Mouse (Mus musculus) kidney, postnatal 14 days (tissue): ENCODE results near the gene Plekho2.

Experiments
- DNase-seq: peaks from one replicate; pipeline ENCODE4 v3.0.0; 2022; ENCODE audit warnings: mixed read lengths

Gene Plekho2

GRCm38 (mm10) chr9:65586406-65587269, 6.8 kb upstream of the Plekho2 start, which contains the start of gene Pif1:
Gene Pif1 (plus strand): TSS chr9:65587160.
- peak; percentile 90 for DNase-seq

DNA sequence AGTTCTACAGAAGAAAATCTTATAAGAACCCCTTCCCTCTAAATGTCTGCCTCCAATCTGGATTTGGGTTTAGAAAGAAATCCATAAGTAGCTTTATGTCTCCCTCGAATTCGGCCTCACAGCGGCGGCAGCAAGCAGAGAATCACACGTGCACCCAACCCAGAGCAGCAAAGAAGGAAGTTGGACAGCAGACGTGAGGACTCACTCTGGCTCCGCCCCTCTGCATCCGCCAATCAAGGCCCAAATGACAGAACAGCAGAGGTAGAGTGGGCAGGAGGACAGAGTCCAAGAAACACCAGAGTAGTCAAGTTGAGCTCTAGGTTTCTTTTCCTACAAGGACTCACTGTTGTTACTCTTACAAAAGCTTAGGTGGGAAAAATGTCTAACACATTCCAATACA, 3.2 kb upstream of the Plekho2 start:
- DNase-seq: peak; percentile 73

DNA sequence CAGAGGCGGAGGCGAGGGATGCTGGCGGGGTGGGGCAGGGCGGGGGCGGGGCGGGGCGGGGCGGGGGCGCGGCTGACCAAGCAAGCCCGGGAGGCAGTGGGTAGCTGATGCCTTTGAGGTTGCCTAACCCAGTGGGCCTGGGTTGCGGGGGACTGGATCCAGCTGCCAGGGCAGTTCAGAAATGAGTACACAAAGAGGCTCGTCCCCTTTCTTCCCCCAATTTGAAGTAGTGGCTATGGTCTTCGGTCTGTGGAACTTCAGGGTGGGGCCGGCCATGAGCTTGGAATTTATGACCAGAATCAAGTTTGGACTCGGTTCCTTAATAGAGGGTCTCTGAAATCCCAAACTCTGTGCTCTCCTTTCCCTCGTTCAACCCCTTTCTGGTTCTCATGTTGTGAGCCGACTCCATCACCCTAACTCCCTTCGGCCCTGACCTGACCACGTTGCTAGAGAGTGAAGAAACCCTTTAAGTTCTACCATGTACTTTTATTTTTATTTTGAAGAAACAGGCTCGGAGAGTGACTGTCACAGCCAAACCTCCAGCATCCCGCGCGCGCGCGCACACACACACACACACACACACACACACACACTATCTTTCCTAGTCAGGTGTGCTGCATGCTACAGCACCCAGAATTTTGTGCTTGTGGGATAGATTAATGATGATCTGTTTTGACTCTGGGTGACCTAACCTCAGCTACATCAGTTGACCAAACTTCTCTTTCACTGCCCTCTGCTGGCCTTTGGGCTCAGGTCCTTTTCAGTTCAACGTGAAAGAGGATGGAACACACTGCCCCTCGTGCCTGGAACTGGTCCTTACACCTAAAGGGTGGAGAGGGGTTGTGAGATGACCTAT, 789 bp upstream of the Plekho2 start:
- DNase-seq: peak; percentile 89

- peak; percentile 67 for DNase-seq
These were observed 1.0 kb downstream of the Plekho2 start for GRCm38 (mm10) chr9:65578801-65579249.

DNA sequence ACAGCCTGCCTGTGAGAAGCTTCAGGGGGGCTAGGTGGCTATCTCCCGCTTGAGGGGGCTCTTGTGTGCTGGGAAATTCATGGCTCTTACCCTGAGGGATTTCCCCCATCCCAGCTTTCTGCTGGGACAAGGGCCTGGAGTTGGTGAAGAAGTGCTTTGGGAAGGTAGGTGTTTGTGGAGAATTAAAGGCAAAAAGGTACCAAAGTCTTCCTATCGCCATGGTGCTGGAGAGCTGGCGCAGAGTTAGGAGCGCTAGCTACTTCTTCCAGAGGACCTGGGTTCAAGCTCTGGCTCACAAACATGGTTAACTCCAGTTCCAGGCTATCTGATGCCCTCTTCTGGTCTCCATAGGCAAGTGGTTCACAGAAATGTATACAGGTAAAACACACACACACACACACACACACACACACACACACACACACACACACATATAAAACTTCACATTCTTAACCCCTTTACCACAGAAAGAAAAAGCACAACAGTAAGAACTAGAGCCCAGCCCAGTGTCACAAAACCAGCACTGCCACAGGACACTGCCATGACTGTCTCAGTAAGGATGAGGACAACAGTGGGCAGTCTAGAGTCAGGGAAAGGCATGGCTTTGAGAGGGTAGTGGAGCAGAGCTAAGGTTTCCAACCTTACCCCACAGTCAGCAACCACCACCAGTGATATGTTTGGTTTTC, 2.2 kb downstream of the Plekho2 start:
- DNase-seq: no peak

- no peak for DNase-seq
These were observed 2.9 kb downstream of the Plekho2 start for GRCm38 (mm10) chr9:65576861-65577510.

- peak; percentile 48 for DNase-seq
These were observed 4.2 kb downstream of the Plekho2 start for GRCm38 (mm10) chr9:65575393-65576196.

DNA sequence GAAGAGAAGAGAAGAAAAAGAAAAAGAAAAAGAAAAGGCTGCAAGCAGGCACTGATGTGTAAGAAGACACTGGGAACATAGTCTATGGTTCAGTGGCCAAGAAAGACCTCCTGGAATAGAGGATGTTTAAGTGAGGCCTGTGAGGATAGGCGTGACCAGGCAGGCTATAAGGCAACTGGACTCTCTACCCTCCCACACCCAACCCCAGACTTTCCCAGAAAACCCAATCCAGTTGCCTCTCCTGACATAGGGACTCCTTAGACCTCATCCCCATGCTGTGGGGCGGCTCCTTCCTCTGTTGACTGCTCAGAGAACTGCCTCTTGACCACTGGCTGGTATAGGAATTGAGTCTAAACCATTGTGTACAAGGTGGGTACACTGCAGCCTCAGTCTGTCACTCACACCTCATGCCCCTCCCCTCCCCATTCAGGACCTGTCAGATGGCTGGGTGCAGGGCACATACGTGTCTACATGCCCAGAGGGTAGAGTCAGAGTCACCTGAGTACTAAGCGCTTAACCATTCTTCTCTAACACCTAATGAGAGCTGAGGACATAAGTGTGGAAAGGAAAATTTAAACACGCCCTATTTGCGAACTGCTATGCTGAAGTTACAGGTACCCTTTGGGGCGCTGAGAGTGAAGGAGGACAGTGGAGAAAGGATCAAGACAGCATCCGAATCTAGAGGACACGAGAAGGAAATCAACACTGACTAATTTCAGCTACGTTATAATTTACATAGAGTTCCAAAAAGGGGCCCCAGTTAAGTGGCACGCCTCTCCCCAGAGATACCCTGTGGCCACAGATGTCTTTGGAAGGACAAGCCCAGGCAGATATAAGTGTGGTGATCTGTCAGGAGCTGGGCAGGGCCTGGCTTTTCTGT, 5.1 kb downstream of the Plekho2 start:
- no peak for DNase-seq

DNA sequence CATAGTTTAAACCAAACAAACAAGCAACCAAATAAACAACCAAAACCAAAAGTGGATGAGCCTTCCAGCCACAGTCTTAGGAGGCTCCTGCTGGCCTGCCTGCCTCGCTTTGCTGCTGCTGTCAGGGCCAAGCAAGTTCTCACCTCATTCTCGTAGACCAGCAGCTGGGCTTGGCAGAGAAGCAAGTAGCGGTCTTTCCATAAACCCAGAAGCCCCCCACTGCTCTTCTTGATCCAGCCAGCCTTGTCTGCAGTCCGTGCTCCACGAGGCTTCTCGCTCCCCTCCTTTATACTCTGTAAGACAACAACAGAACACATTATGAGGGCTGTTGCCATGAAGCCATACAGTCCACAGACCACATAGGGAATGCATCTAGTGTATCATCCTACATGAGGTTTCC, 7.0 kb downstream of the Plekho2 start:
- DNase-seq: no peak

- DNase-seq: no peak
These were observed 10.3 kb downstream of the Plekho2 start for GRCm38 (mm10) chr9:65569491-65569971.

DNA sequence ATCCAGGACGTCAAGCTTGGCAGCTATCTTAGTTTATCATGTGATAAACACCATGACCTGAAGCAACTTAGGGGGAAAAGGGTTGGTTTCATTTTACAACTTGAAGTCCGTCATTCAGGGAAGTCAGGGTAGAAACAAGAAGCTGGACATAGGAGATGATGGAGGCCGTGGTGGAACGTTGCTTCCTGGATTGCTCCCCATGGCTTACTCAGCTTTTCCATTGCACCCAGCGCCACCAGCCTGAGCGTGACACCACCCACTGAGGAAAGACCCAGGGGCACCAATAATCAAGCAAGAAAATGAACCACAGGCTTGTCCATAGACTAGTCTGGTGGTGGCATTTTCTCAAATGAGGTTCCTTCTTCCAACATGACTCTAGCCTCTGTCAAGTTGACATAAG, 11.1 kb downstream of the Plekho2 start:
- no peak for DNase-seq

GRCm38 (mm10) chr9:65564698-65565097, 15.1 kb downstream of the Plekho2 start:
- no peak for DNase-seq

DNA sequence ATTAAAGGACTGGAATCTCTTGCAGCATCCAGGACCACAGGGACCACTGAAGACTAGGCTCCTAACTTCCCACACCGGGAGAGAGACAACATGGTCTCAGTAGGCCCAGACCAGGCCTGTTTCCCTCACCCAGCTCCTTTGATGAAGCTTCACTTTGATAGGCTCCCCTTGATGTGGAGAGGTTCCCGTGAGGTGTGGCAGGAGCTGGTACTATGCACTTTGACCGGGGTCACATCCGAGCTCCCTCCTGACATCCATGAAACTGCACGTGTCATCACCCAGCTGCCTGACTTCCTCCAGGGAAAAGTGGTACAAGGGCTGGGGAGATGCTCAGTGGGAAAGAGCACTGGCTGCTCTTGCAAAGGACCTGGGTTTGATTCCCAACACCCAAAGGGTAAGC, 16.8 kb downstream of the Plekho2 start:
- no peak for DNase-seq

DNA sequence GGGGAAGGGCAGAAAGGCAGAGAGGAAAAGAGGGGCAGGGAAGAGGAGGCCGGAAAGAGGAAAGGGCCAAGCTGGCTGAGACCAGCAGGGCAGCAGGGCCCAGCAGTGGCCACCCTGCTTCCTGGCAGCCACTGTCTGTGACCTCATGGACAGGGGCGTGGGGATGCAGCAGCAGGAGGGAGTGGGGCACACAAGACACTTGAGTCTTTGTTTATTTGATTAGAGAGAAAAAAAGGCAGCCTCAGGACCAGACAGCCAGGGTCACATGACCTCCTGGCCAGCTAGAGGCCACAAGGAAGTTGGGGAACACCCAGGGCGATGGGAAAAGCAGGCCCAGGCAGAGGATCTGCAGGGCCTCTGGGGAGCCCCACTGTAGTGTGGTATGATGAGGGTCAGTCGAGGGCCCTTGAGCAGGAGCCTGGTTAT, 17.7 kb downstream of the Plekho2 start:
- peak; percentile 60 for DNase-seq

DNA sequence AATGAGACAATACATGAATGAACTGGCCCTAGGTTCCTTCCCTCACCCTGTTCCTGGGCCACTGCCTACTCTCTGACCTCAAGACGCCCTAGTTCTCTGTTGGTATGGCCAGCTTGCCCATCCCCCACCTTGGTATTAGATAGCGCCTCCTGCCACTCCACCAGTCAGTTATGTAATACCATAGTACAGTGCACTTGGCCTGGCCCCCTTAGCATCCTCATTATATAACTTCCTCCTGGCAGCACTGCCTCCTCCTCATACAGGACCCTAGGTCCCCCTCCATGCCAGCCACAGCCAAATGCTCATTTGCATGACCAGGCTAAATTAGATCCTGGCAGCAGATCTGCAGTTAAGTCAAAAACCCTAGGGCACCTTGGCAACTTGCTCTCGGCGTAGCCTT, 18.8 kb downstream of the Plekho2 start:
- DNase-seq: no peak

DNA sequence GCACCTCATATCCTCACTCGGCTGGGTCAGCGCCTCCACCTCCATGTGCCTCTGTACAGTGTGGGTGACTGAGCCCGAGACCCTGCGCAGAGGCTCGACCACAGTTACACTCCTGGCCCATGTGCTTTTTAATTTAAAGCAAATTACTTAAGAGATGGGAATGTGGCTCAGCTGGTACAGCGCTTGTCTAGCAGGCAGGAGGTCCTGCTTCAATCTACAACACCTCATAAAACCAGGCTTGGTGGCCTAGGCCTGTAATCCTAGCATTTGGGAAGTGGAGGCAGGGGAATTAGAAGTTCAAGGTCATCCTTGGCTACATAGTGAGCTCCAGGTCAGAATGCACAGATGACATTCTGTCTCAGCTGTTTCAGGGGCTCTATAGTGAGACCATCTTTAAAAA, 21.0 kb downstream of the Plekho2 start:
- no peak for DNase-seq

DNA sequence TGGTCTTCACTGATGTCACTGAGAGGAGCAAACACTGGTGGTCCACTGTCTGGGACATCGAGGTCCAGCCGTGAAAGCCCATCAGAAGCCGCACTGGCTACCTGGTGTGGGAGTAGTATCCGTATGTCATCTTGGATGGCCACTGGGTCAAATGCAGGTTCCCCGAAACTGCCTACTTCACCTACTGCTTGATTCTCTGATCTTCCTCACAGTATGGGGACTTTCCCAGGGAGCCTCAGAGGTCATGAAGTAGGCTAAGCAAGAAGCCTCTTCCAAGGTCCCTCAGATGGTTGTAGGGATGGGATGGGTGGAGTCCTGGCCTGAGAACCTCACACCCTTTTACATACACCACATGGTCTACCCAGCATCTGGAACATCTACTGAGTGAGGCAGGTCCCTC, 22.9 kb downstream of the Plekho2 start:
- DNase-seq: no peak

DNA sequence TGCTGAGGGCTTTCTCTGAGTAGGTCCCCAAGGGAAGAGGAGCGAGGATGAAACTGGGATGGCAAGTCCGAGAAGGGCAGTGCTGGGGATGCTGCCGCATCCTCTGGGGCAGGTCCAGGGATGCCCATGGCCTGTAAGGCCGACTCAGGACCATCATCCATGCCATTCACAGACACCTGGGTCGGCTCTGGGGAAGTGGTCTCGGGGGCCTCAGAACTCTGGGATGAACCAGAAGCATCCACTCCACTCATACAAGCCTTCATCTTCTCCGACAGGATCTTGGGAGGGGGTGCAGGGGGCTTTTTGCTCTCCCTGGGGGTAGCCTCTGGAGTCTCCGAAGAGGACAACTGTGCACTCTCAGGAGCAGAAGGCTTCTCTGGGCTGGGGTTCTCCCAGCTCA, 23.5 kb downstream of the Plekho2 start:
- no peak for DNase-seq

GRCm38 (mm10) chr9:65555621-65556020, 24.2 kb downstream of the Plekho2 start:
- no peak for DNase-seq

DNA sequence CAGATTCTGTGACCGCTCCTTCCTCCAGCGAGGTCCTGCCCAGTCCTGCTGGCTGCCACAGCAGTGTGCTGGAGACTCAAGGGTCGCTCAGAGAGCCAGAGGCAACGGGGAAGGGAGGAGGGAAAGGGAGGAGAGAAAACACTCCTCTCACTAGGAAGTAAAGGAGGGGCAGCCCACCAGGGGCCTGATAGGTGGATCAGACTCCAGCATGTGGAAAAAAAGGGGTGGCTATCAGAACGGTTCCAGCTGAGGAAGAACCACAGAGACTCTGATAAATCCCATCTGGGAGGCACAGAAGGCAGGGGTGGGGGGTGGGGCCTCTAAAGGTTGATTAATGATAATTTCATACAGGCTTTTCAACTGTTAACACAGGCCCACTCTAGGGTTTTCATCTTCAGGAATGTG, 24.8 kb downstream of the Plekho2 start:
- peak; percentile 63 for DNase-seq
